Mouse (Mus musculus) brain, embryonic 18.5 days (tissue): Measurements from ENCODE around the gene Syap1.
"Not testable (repeated sequence)": the region's sequence is repeated elsewhere in the genome, so short reads cannot be mapped to it uniquely, and the experiment has no call there.

Experiments
- DNase-seq: peaks from one replicate; pipeline ENCODE4 v3.0.0-alpha.2; 2012; ENCODE audit warnings: low read depth, low spot score

The Syap1 gene

GRCm38 (mm10) chrX:162830313-162830712, 57.9 kb downstream of the Syap1 start:
- DNase-seq, result not testable (repeated sequence)

GRCm38 (mm10) chrX:162829741-162830140, 58.5 kb downstream of the Syap1 start:
- no peak for DNase-seq

- peak; percentile 92 for DNase-seq
Measured at GRCm38 (mm10) chrX:162829203-162829708, 59.0 kb downstream of the Syap1 start, which contains the start of gene Txlng. Gene Txlng (minus strand): TSS chrX:162829454.

GRCm38 (mm10) chrX:162828783-162829182, 59.5 kb downstream of the Syap1 start:
- DNase-seq, result no peak

GRCm38 (mm10) chrX:162828016-162828415, 60.2 kb downstream of the Syap1 start:
- DNase-seq, result no peak
